Mouse (Mus musculus): Measurements from ENCODE around the gene Gm20924.
"Not testable (repeated sequence)": the region's sequence is repeated elsewhere in the genome, so short reads cannot be mapped to it uniquely, and the experiment has no call there.

The Gm20924 gene

GRCm38 (mm10) chrY:65207427-65207826, at the start of gene Gm20924:
TSS of gene Gm20924 (minus strand) at chrY:65207527.
- not testable (repeated sequence) for DNase-seq (ENCODE audit: low spot score in 2 of 2)

All from natural killer cell, adult 2 months (primary cell).